Mouse (Mus musculus) limb, embryonic 11.5 days (tissue): ENCODE results near the gene March11. TPM values are rescaled to one million over a fixed set of nuclear protein-coding genes. Genes with fewer than 3 reads are reported as not detected.

ENCODE experiments used
- ATAC-seq: fragments of 200-750 bp; cut with Nextera tagmentation; 2 replicates; pipeline ENCODE4 v1.8.0; 2017; ENCODE audit warnings: low read depth; ENCODE audit not compliant: insufficient number of reproducible peaks, low FRiP score, low TSS enrichment
- DNase-seq: peaks from one replicate; pipeline ENCODE4 v3.0.0-alpha.2; 2015; ENCODE audit warnings: low spot score
- H3K27ac ChIP-seq: fragments of 300-500 bp; sonication (generic); replicated peaks from 2 replicates; pipeline ENCODE4 v1.5.1; 2014; ENCODE audit warnings: low read depth, mild to moderate bottlenecking, low read length
- H3K27me3 ChIP-seq: fragments of 300-500 bp; sonication (generic); 2 replicates; pipeline ENCODE4 v1.6.1; 2014; ENCODE audit warnings: mild to moderate bottlenecking, low read length, mixed read lengths; ENCODE audit not compliant: control insufficient read depth, insufficient read depth
- H3K36me3 ChIP-seq: fragments of 300-500 bp; sonication (generic); 2 replicates; pipeline ENCODE4 v1.6.1; 2014; ENCODE audit warnings: mild to moderate bottlenecking, low read length, moderate library complexity, mixed read lengths; ENCODE audit not compliant: control insufficient read depth, insufficient read depth
- H3K4me1 ChIP-seq: fragments of 300-500 bp; sonication (generic); 2 replicates; pipeline ENCODE4 v1.6.1; 2014; ENCODE audit warnings: low read length, mixed read lengths; ENCODE audit not compliant: control insufficient read depth, insufficient read depth
- H3K4me2 ChIP-seq: fragments of 300-500 bp; sonication (generic); 2 replicates; pipeline ENCODE4 v1.6.1; 2014; ENCODE audit warnings: low read depth, mild to moderate bottlenecking, moderate library complexity; ENCODE audit not compliant: severe bottlenecking
- H3K4me3 ChIP-seq: fragments of 300-500 bp; sonication (generic); 2 replicates; pipeline ENCODE4 v1.5.1; 2014; ENCODE audit warnings: low read depth, low read length
- H3K9ac ChIP-seq: fragments of 300-500 bp; sonication (generic); 2 replicates; pipeline ENCODE4 v1.6.1; 2014; ENCODE audit warnings: mild to moderate bottlenecking, low read length
- H3K9me3 ChIP-seq: fragments of 300-500 bp; sonication (generic); 2 replicates; pipeline ENCODE4 v1.6.1; 2016; ENCODE audit warnings: low read length; ENCODE audit not compliant: control insufficient read depth
- WGBS: fragments of 180-500 bp; shearing (Covaris S2); extraction: QIAGEN DNeasy Blood & Tissue Kit; methylation state at CpG from one replicate; pipeline ENCODE4 v1.1.7; 2014; 5-methylcytosine and 5-hydroxymethylcytosine counted together
- polyA plus RNA-seq: library from polyadenylated mRNA; unstranded; fragments of >200 nt; fragmentation: Nextera tagmentation; extraction: Ambion mirVana; gene quantifications from 2 replicates; pipeline ENCODE4 v1.2.1, GENCODE M21; 2014

Gene March11
- polyA plus RNA-seq: 0.55 and 0.79 TPM in 2 replicates

DNA sequence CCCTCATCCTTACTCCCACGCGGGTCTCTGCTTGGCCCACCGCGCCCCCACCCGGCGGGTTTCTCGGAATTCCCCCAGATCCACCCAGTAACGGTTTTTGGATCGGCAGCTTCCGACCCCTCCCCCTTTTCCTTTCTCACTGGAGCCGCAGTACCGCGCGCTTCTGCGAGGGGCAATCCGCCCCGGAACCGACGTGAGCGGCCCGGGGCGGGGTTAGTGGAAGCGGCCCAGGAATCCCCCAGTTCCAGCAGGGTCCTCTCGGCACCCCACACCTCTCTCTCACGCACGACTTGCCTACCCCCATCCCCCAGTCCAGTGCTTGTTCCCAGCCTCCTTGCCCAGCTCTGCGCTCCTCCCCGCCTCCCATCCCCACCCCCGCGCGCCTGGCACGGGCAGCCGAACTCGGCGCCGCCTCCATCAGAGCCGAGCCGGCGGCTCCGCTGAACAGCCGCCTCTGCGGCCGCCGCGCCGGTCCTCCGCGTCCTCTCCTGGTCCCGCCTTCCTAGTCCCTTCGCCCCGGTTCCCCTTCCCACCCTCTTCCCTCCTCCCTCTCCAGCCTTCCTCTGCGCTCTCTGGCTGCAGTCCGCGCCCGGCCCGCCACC lies at the start of gene March11:
Gene March11, plus strand, starts transcription at position 420 of the 602 bp plus-strand sequence.
- H3K9ac ChIP-seq: 0 out of 2 replicates have a peak within 1 kb of the TSS, but pooled peaks have one; percentile 7
- no peak within 1 kb of the TSS for H3K27ac ChIP-seq
- H3K4me3 ChIP-seq: peak within 1 kb of the TSS; percentile 54
- peak within 1 kb of the TSS; percentile 95 for H3K4me2 ChIP-seq
- no peaks in the 10 kb centered on the region for H3K36me3 ChIP-seq
- H3K4me1 ChIP-seq: no peaks in the 10 kb centered on the region
- H3K9me3 ChIP-seq: no peaks in the 10 kb centered on the region
- under 1% methylated on average over 42 of the region's 56 CpGs for WGBS
- peak; percentile 62 for DNase-seq
- H3K27me3 ChIP-seq: peaks cover 18% of the 10 kb centered on the region
- ATAC-seq: peak; percentile 66

- ATAC-seq: no peak
- DNase-seq: no peak
- Histone ChIP-seq H3K4me3 (no peak overlapping the region), H3K9ac (no peak overlapping the region), H3K9me3 (no peaks in the 10 kb centered on the region), H3K27me3 (no peaks in the 10 kb centered on the region), H3K4me2 (no peak overlapping the region), H3K36me3 (no peaks in the 10 kb centered on the region), H3K4me1 (no peaks in the 10 kb centered on the region), H3K27ac (no peak overlapping the region)
- 62% methylated on average over 1 of the region's 1 CpGs for WGBS
Observed at GRCm38 (mm10) chr15:26262336-26262735, 46.5 kb upstream of the March11 start.

- no peak overlapping the region for H3K4me3 ChIP-seq
- no peak overlapping the region for H3K9ac ChIP-seq
- no peak for ATAC-seq
- H3K27me3 ChIP-seq: no peaks in the 10 kb centered on the region
- H3K36me3 ChIP-seq: no peaks in the 10 kb centered on the region
- 89% methylated on average over 4 of the region's 4 CpGs for WGBS
- no peaks in the 10 kb centered on the region for H3K4me1 ChIP-seq
- no peak overlapping the region for H3K4me2 ChIP-seq
- no peaks in the 10 kb centered on the region for H3K9me3 ChIP-seq
- no peak overlapping the region for H3K27ac ChIP-seq
- no peak for DNase-seq
Observed at GRCm38 (mm10) chr15:26269596-26269995, 39.3 kb upstream of the March11 start.

GRCm38 (mm10) chr15:26276035-26276511 lies 32.8 kb upstream of the March11 start:
- H3K4me3 ChIP-seq: no peak overlapping the region
- H3K4me1 ChIP-seq: no peaks in the 10 kb centered on the region
- no peak overlapping the region for H3K9ac ChIP-seq
- 79% methylated on average over 2 of the region's 2 CpGs for WGBS
- H3K4me2 ChIP-seq: no peak overlapping the region
- no peaks in the 10 kb centered on the region for H3K27me3 ChIP-seq
- DNase-seq: no peak
- no peaks in the 10 kb centered on the region for H3K36me3 ChIP-seq
- no peak for ATAC-seq
- no peak overlapping the region for H3K27ac ChIP-seq
- H3K9me3 ChIP-seq: no peaks in the 10 kb centered on the region

GRCm38 (mm10) chr15:26276608-26277007 lies 32.2 kb upstream of the March11 start:
- H3K9ac ChIP-seq: no peak overlapping the region
- no peak for DNase-seq
- H3K36me3 ChIP-seq: no peaks in the 10 kb centered on the region
- 88% methylated on average over 5 of the region's 5 CpGs for WGBS
- no peak overlapping the region for H3K4me3 ChIP-seq
- no peak for ATAC-seq
- no peak overlapping the region for H3K27ac ChIP-seq
- H3K4me2 ChIP-seq: no peak overlapping the region
- H3K4me1 ChIP-seq: no peaks in the 10 kb centered on the region
- H3K9me3 ChIP-seq: no peaks in the 10 kb centered on the region
- H3K27me3 ChIP-seq: no peaks in the 10 kb centered on the region

GRCm38 (mm10) chr15:26291871-26292270 lies 17.0 kb upstream of the March11 start:
- no peak for ATAC-seq
- Histone ChIP-seq H3K4me1 (no peaks in the 10 kb centered on the region), H3K27me3 (no peaks in the 10 kb centered on the region), H3K9me3 (no peaks in the 10 kb centered on the region), H3K4me2 (no peak overlapping the region), H3K4me3 (no peak overlapping the region), H3K27ac (no peak overlapping the region), H3K36me3 (no peaks in the 10 kb centered on the region), H3K9ac (no peak overlapping the region)
- WGBS: 71% methylated on average over 4 of the region's 4 CpGs
- no peak for DNase-seq

- H3K27me3 ChIP-seq: no peaks in the 10 kb centered on the region
- no peak for DNase-seq
- H3K9ac ChIP-seq: no peak overlapping the region
- H3K27ac ChIP-seq: no peak overlapping the region
- H3K4me2 ChIP-seq: no peak overlapping the region
- 77% methylated on average over 2 of the region's 2 CpGs for WGBS
- no peak overlapping the region for H3K4me3 ChIP-seq
- H3K9me3 ChIP-seq: no peaks in the 10 kb centered on the region
- no peaks in the 10 kb centered on the region for H3K4me1 ChIP-seq
- H3K36me3 ChIP-seq: no peaks in the 10 kb centered on the region
- no peak for ATAC-seq
Observed at GRCm38 (mm10) chr15:26292811-26293210, 16.0 kb upstream of the March11 start.

DNA sequence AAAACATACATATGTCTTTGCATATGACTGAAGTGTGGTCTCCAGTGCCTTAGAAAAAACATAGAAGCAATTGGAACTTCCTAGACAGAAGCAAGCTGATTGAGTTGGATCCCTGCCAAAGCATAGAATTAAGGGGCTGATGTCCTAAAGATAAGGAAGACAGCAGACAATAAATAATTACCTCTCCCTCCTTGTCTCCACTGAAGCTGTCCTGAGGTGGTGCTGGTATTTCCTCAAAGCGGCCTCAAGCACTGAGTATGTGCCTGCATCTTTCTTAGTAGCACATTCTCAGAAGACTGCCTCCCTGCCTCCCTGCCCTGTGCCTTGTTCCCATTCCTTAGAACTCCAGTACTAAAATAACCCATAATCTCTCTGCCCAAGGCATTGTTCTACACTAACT lies 15.6 kb upstream of the March11 start:
- Histone ChIP-seq H3K9me3 (no peaks in the 10 kb centered on the region), H3K4me2 (no peak overlapping the region), H3K36me3 (no peaks in the 10 kb centered on the region), H3K4me3 (no peak overlapping the region), H3K27me3 (no peaks in the 10 kb centered on the region), H3K27ac (no peak overlapping the region), H3K4me1 (no peaks in the 10 kb centered on the region), H3K9ac (no peak overlapping the region)
- DNase-seq (no peak), ATAC-seq (no peak)
- WGBS: 70% methylated on average over 1 of the region's 1 CpGs

DNA sequence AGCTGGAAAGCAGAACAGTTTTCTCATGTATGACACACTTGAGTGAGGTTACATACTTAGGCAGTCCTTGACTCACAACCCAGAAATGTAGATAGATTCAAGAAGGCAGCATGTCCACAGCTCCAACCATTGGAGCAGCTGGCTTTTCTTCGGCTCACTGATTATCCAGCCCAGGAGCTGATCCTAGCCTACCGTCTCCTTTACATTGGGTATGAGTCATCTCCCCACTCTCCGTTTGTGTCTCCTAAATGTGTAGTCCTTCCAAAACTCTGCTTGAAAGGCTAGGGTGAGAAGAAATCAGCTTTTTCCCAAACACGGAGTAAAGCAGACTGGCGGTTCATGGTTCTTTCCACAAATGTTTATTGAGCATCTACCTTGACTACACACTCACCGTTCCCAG lies 10.2 kb upstream of the March11 start:
- Histone ChIP-seq H3K36me3 (no peaks in the 10 kb centered on the region), H3K9ac (no peak overlapping the region), H3K4me1 (no peaks in the 10 kb centered on the region), H3K27ac (no peak overlapping the region), H3K27me3 (no peaks in the 10 kb centered on the region), H3K4me3 (no peak overlapping the region), H3K4me2 (no peak overlapping the region), H3K9me3 (no peaks in the 10 kb centered on the region)
- 92% methylated on average over 6 of the region's 6 CpGs for WGBS
- no peak for DNase-seq
- no peak for ATAC-seq
